Mouse (Mus musculus) brain, embryonic 14.5 days (tissue): ENCODE data around the gene Etl4.

Experiments used
- CTCF ChIP-seq: fragments of 200-500 bp; IDR thresholded peaks from 2 replicates; pipeline ENCODE4 v1.5.1; 2012; ENCODE audit warnings: inconsistent platforms, mild to moderate bottlenecking, moderate library complexity, borderline replicate concordance; ENCODE audit not compliant: insufficient read depth, insufficient read length; ENCODE audit errors: extremely low read depth
- POLR2A ChIP-seq: fragments of 200-500 bp; IDR thresholded peaks from 2 replicates; pipeline ENCODE4 v1.6.1; 2012; ENCODE audit warnings: mild to moderate bottlenecking, inconsistent platforms, borderline replicate concordance; ENCODE audit not compliant: poor library complexity, insufficient read depth, insufficient read length, severe bottlenecking; ENCODE audit errors: extremely low read depth

DNA sequence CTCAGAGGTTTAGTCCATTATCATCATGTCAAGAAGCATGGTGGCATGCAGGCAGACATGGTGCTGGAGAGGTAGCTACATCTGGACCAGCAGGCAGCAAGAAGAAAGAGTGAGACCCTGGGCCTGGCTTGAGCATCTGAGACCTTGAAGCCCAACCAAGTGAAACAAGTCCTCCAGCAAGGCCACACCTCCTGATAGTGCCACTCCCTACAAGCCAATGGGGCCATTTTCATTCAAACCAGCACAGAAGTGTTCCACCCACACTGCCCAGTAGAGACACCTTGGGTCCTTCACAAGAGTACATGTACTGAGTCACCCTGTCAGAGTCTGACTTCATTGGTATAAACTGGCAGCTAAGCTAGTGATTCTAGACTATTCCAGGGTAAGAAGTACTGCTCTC lies 860.6 kb downstream of the Etl4 start:
- TF ChIP-seq CTCF (no peak), POLR2A (no peak)
